Mouse (Mus musculus): ENCODE measurements at regions not wholly inside any gene's neighbourhood (a gene's known extent, or its start where the extent isn't known, plus 50 kb on each side); places are given as distances from the start of the nearest gene placed in this dataset.

GRCm38 (mm10) chr17:52195804-52196203, 362.7 kb upstream of the Satb1 start:
- no peak for DNase-seq

- DNase-seq = no peak
Measured at GRCm38 (mm10) chr17:52191064-52191682, 358.1 kb upstream of the Satb1 start.

- DNase-seq = peak; percentile 85
Measured at GRCm38 (mm10) chr17:52182706-52183105, 349.6 kb upstream of the Satb1 start.

- no peak for DNase-seq
Measured at GRCm38 (mm10) chr17:52177996-52178395, 344.9 kb upstream of the Satb1 start.

GRCm38 (mm10) chr17:52168076-52168838, 335.2 kb upstream of the Satb1 start:
- peak; percentile 61 for DNase-seq

- DNase-seq = no peak
Measured at GRCm38 (mm10) chr17:52167658-52168057, 334.6 kb upstream of the Satb1 start.

- no peak for DNase-seq
Measured at GRCm38 (mm10) chr17:52165891-52166485, 332.9 kb upstream of the Satb1 start.

- DNase-seq = peak; percentile 63
Measured at GRCm38 (mm10) chr17:52162559-52163397, 329.7 kb upstream of the Satb1 start.

GRCm38 (mm10) chr17:52150496-52150895, 317.4 kb upstream of the Satb1 start:
- no peak for DNase-seq

GRCm38 (mm10) chr17:52149834-52150233, 316.7 kb upstream of the Satb1 start:
- no peak for DNase-seq

- DNase-seq = peak; percentile 39
Measured at GRCm38 (mm10) chr17:52149068-52149467, 316.0 kb upstream of the Satb1 start.

GRCm38 (mm10) chr17:52103891-52104290, 270.8 kb upstream of the Satb1 start:
- no peak for DNase-seq

GRCm38 (mm10) chr17:52085834-52086233, 252.7 kb upstream of the Satb1 start:
- no peak for DNase-seq

- DNase-seq = no peak
Measured at GRCm38 (mm10) chr17:52084455-52084854, 251.4 kb upstream of the Satb1 start.

- DNase-seq = peak; percentile 46
Measured at GRCm38 (mm10) chr17:52079316-52079715, 246.2 kb upstream of the Satb1 start.

- no peak for DNase-seq
Measured at GRCm38 (mm10) chr17:52078496-52078895, 245.4 kb upstream of the Satb1 start.

- DNase-seq = no peak
Measured at GRCm38 (mm10) chr17:52077951-52078350, 244.9 kb upstream of the Satb1 start.

- DNase-seq = no peak
Measured at GRCm38 (mm10) chr17:52076746-52077145, 243.7 kb upstream of the Satb1 start.

GRCm38 (mm10) chr17:52067721-52068120, 234.6 kb upstream of the Satb1 start:
- DNase-seq = peak; percentile 39

GRCm38 (mm10) chr17:52064618-52065017, 231.5 kb upstream of the Satb1 start:
- DNase-seq = no peak

- DNase-seq = no peak
Measured at GRCm38 (mm10) chr17:52063121-52063520, 230.0 kb upstream of the Satb1 start.

- peak; percentile 43 for DNase-seq
Measured at GRCm38 (mm10) chr17:52062096-52062665, 229.1 kb upstream of the Satb1 start.

GRCm38 (mm10) chr17:52036479-52036878, 203.4 kb upstream of the Satb1 start:
- DNase-seq = peak; percentile 45

Measured in thymus, postnatal 25 days (tissue).